Mouse (Mus musculus): ENCODE measurements around the gene Relt. TPM values are rescaled to one million over a fixed set of nuclear protein-coding genes. Genes with fewer than 3 reads are reported as not detected.

Relt gene
- polyA plus RNA-seq, 1 experiment = 79.2 TPM

- Histone ChIP-seq H3K27ac (ENCODE audit: insufficient read depth, low read length) (no peak overlapping the region), H3K27me3 (ENCODE audit: control insufficient read depth, insufficient read depth, low read length) (no peaks in the 10 kb centered on the region), H3K4me1 (ENCODE audit: control insufficient read depth, insufficient read depth, insufficient read length) (peaks cover 6% of the 10 kb centered on the region; the same call in 1 of the 2 replicates), H3K4me3 (ENCODE audit: extremely low read depth, insufficient read depth, insufficient read length) (no peak overlapping the region), H3K36me3 (ENCODE audit: control insufficient read depth, insufficient read depth, low read length) (no peaks in the 10 kb centered on the region)
- TF ChIP-seq POLR2A (IDR thresholded peaks at IDR 0.05; ENCODE audit: low read depth, low read length) (no peak), CTCF (IDR thresholded peaks at IDR 0.05; ENCODE audit: extremely low read depth, insufficient read depth, insufficient read length, insufficient replicate concordance) (no peak)
- WGBS = 79% methylated on average over 6 of the region's 6 CpGs
- no peak for DNase-seq (ENCODE audit: low read depth in 1 of 2, low spot score in 2 of 2)
Observed at GRCm38 (mm10) chr7:100816759-100817441, 46.3 kb downstream of the Relt start.

GRCm38 (mm10) chr7:100815900-100816570, 47.2 kb downstream of the Relt start:
- 90% methylated on average over 8 of the region's 8 CpGs for WGBS
- peaks cover 6% of the 10 kb centered on the region; the same call in 1 of the 2 replicates for H3K4me1 ChIP-seq (ENCODE audit: control insufficient read depth, insufficient read depth, insufficient read length)
- H3K4me3 ChIP-seq (ENCODE audit: extremely low read depth, insufficient read depth, insufficient read length) = no peak overlapping the region
- H3K36me3 ChIP-seq (ENCODE audit: control insufficient read depth, insufficient read depth, low read length) = no peaks in the 10 kb centered on the region
- H3K27ac ChIP-seq (ENCODE audit: insufficient read depth, low read length) = no peak overlapping the region
- H3K27me3 ChIP-seq (ENCODE audit: control insufficient read depth, insufficient read depth, low read length) = no peaks in the 10 kb centered on the region
- no peak for DNase-seq (ENCODE audit: low read depth in 1 of 2, low spot score in 2 of 2)
- no peak for TF ChIP-seq POLR2A (IDR thresholded peaks at IDR 0.05; ENCODE audit: low read depth, low read length)
- TF ChIP-seq CTCF (IDR thresholded peaks at IDR 0.05; ENCODE audit: extremely low read depth, insufficient read depth, insufficient read length, insufficient replicate concordance) = no peak

- DNase-seq (ENCODE audit: low read depth in 1 of 2, low spot score in 2 of 2) = no peak
- 90% methylated on average over 5 of the region's 5 CpGs for WGBS
- Histone ChIP-seq H3K36me3 (ENCODE audit: control insufficient read depth, insufficient read depth, low read length) (no peaks in the 10 kb centered on the region), H3K4me1 (ENCODE audit: control insufficient read depth, insufficient read depth, insufficient read length) (peaks cover 6% of the 10 kb centered on the region; the same call in 1 of the 2 replicates), H3K27ac (ENCODE audit: insufficient read depth, low read length) (no peak overlapping the region), H3K27me3 (ENCODE audit: control insufficient read depth, insufficient read depth, low read length) (no peaks in the 10 kb centered on the region), H3K4me3 (ENCODE audit: extremely low read depth, insufficient read depth, insufficient read length) (no peak overlapping the region)
- no peak for TF ChIP-seq POLR2A (IDR thresholded peaks at IDR 0.05; ENCODE audit: low read depth, low read length)
- no peak for TF ChIP-seq CTCF (IDR thresholded peaks at IDR 0.05; ENCODE audit: extremely low read depth, insufficient read depth, insufficient read length, insufficient replicate concordance)
Observed at GRCm38 (mm10) chr7:100812641-100813040, 50.6 kb downstream of the Relt start.

- Histone ChIP-seq H3K27ac (ENCODE audit: insufficient read depth, low read length) (no peak overlapping the region), H3K36me3 (ENCODE audit: control insufficient read depth, insufficient read depth, low read length) (no peaks in the 10 kb centered on the region), H3K4me3 (ENCODE audit: extremely low read depth, insufficient read depth, insufficient read length) (no peak overlapping the region), H3K27me3 (ENCODE audit: control insufficient read depth, insufficient read depth, low read length) (no peaks in the 10 kb centered on the region), H3K4me1 (ENCODE audit: control insufficient read depth, insufficient read depth, insufficient read length) (no peaks in the 10 kb centered on the region)
- no peak for TF ChIP-seq POLR2A (IDR thresholded peaks at IDR 0.05; ENCODE audit: low read depth, low read length)
- TF ChIP-seq CTCF (IDR thresholded peaks at IDR 0.05; ENCODE audit: extremely low read depth, insufficient read depth, insufficient read length, insufficient replicate concordance) = no peak
- no peak for DNase-seq (ENCODE audit: low read depth in 1 of 2, low spot score in 2 of 2)
- whole genome bisulfite sequencing = 85% methylated on average over 5 of the region's 5 CpGs
Observed at GRCm38 (mm10) chr7:100811912-100812311, 51.3 kb downstream of the Relt start.

GRCm38 (mm10) chr7:100805391-100805790, 57.9 kb downstream of the Relt start:
- DNase-seq (ENCODE audit: low read depth in 1 of 2, low spot score in 2 of 2) = no peak
- 92% methylated on average over 2 of the region's 2 CpGs for WGBS
- no peak for TF ChIP-seq POLR2A (IDR thresholded peaks at IDR 0.05; ENCODE audit: low read depth, low read length)
- no peak for TF ChIP-seq CTCF (IDR thresholded peaks at IDR 0.05; ENCODE audit: extremely low read depth, insufficient read depth, insufficient read length, insufficient replicate concordance)
- no peaks in the 10 kb centered on the region for H3K27me3 ChIP-seq (ENCODE audit: control insufficient read depth, insufficient read depth, low read length)
- H3K4me1 ChIP-seq (ENCODE audit: control insufficient read depth, insufficient read depth, insufficient read length) = no peaks in the 10 kb centered on the region
- no peak overlapping the region for H3K27ac ChIP-seq (ENCODE audit: insufficient read depth, low read length)
- H3K36me3 ChIP-seq (ENCODE audit: control insufficient read depth, insufficient read depth, low read length) = no peaks in the 10 kb centered on the region
- no peak overlapping the region for H3K4me3 ChIP-seq (ENCODE audit: extremely low read depth, insufficient read depth, insufficient read length)

GRCm38 (mm10) chr7:100798810-100799209, 64.4 kb downstream of the Relt start:
- H3K27ac ChIP-seq (ENCODE audit: insufficient read depth, low read length) = no peak overlapping the region
- H3K36me3 ChIP-seq (ENCODE audit: control insufficient read depth, insufficient read depth, low read length) = no peaks in the 10 kb centered on the region
- no peak for DNase-seq (ENCODE audit: low read depth in 1 of 2, low spot score in 2 of 2)
- TF ChIP-seq CTCF (IDR thresholded peaks at IDR 0.05; ENCODE audit: extremely low read depth, insufficient read depth, insufficient read length, insufficient replicate concordance) = no peak
- no peak for TF ChIP-seq POLR2A (IDR thresholded peaks at IDR 0.05; ENCODE audit: low read depth, low read length)
- WGBS = 42% methylated on average over 3 of the region's 3 CpGs
- no peak overlapping the region for H3K4me3 ChIP-seq (ENCODE audit: extremely low read depth, insufficient read depth, insufficient read length)
- H3K27me3 ChIP-seq (ENCODE audit: control insufficient read depth, insufficient read depth, low read length) = no peaks in the 10 kb centered on the region
- no peaks in the 10 kb centered on the region for H3K4me1 ChIP-seq (ENCODE audit: control insufficient read depth, insufficient read depth, insufficient read length)

Other genes starting within 250 kb of the Relt start
- 1.7 and 2.2 TPM in 2 replicates for gene Plekhb1, start 201.0 kb downstream of the Relt start, polyA plus RNA-seq (2012; rRNA removed)
- 56.7 and 77.9 TPM in 2 replicates for gene Fam168a, start 156.8 kb downstream of the Relt start, polyA plus RNA-seq (2012; rRNA removed)
- gene Arhgef17, start 68.7 kb upstream of the Relt start, polyA plus RNA-seq (2012; rRNA removed) = 12.3 and 13.5 TPM in 2 replicates
- 36.0 and 46.0 TPM in 2 replicates for gene P2ry6, start 111.2 kb upstream of the Relt start, polyA plus RNA-seq (2012; rRNA removed)
- gene P2ry2, start 149.4 kb upstream of the Relt start, polyA plus RNA-seq (2012; rRNA removed) = 7.7 and 8.9 TPM in 2 replicates
- 20.2 and 21.5 TPM in 2 replicates for gene Fchsd2, start 229.4 kb upstream of the Relt start, polyA plus RNA-seq (2012; rRNA removed)